Mouse (Mus musculus) G1E-ER4 (cell line): ENCODE measurements around the gene Cyp27b1. TPM values are rescaled to one million over a fixed set of nuclear protein-coding genes. Genes with fewer than 3 reads are reported as not detected.

ENCODE experiments used
- GATA1 ChIP-seq: IDR thresholded peaks from one replicate; pipeline ENCODE4 v1.8.0; 2012; ENCODE audit warnings: low read length, inconsistent platforms
- polyA plus RNA-seq: library from polyadenylated mRNA; stranded (reverse); fragments of >175 nt; gene quantifications from 2 replicates; pipeline ENCODE4 v1.2.3, GENCODE M21; 2012

Gene Cyp27b1
- polyA plus RNA-seq, 1 experiment, result 0.03 TPM

DNA sequence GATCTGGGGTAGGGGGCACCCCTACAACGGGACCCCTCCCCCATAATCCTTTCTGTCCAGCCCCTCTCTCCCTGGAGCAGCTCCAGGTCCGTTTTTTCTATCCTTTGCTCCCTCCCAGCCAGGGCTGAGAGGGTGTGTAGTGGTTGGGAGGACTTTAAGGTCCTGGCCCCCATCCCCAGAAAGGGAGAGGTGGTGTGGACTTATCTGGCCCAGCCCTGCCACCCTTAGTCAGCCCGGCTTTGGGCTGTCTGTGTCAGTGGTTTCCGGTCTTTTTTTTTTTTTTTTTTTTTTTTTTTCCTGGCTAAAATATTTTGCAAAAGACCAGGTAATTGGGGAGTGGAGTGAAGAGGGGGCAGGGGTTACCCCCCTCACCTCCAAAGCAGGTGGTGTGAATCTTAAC, 44.7 kb downstream of the Cyp27b1 start:
- no peak for TF ChIP-seq GATA1

DNA sequence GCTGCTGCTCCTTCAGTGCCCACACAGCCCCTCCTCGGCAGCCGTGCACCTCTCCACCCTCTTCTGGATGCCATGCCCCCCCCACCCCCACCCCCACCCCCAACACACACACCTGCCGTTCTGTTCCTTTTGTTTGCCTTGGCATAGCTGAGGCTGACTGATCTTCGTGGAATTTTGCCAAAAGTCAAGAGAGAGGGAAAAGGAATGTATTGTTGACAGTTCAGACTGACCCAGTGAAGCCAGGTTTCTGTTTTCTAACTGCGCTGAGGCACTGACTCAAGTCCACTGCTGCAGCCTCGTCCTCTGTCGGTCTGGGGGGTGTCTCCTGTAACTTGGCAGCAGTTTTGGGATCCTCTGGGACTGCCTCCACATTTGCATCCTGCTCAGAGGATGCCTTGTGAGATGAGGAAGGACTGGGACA, 46.3 kb downstream of the Cyp27b1 start:
- TF ChIP-seq GATA1, result no peak

DNA sequence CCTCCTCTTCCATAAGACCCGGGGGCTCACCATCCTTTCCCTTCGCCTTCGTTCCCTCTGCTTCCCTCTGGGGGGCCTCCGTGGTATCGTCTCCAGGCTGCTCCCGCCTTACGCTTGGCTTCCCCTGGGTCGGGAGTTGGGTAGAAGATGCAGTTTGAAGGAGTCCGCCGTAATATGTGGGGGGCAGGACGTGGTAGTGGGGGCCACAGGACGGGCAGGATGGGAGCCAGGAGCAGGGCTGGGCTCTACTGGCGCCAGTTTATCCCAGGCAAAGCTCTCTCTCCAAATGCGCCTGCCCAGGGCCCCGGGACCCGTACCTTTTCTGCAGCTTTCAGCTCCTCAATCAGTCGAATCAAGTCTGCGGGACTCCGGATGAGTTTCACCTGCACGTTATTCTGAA, 50.5 kb downstream of the Cyp27b1 start:
- no peak for TF ChIP-seq GATA1

DNA sequence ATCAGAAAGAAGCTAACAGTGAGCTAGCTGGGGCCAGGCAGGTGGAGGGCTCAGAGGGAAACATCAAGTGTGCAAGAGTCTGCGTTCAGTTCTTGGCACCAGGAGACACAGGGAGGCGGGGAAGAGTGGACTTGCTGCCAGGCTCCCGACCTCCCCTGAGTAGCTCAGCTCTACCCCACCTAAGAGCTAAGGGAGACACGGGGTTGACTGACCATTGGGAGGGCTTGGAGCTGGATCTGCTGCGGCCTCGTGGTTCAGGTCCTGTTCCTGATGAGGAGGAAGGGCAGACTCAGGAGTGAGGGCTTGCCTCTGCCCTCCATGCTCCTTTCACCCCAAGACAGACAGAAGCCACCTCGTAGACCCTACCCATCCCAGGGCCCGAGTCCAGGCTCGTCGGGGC, 51.1 kb downstream of the Cyp27b1 start:
- no peak for TF ChIP-seq GATA1

DNA sequence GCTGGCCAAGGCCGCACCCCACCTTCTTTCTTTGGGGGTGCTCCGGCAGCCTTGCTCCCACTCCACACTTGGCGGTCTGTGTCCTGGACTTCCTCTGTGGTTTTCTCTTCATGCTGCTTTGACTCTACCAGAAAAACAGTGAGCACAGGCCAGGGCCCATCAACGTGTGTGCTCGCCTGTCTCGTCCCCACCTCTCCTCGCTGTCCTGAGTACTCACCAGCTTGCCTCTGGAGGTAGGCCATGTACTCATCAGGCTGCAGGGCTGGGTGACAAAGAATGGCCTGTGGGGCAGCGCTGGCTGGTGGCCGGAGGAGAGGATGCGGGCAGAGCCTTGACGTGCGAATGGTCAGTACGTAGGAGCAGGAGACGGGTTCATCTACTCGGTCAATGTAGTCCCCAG, 51.8 kb downstream of the Cyp27b1 start:
- TF ChIP-seq GATA1, result no peak

DNA sequence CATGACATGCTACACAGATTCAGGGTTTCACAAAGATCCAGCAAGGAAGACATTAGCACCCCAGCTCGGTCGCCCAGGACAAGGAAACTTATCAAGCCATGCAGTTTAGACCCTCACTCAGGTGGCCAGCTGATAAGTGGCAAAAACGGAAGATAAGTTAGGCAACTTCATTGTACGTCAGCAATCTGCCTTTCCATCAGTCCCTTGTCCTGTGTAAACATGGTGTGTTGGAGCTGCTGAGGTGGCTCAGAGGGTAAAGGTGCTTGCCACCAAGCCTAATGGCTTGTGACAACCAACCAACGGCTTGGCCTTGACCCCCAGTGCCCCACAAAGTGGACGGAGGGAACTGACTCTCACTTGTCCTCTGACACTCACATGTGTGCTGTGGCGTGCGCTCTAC, 52.4 kb downstream of the Cyp27b1 start:
- TF ChIP-seq GATA1, result no peak

DNA sequence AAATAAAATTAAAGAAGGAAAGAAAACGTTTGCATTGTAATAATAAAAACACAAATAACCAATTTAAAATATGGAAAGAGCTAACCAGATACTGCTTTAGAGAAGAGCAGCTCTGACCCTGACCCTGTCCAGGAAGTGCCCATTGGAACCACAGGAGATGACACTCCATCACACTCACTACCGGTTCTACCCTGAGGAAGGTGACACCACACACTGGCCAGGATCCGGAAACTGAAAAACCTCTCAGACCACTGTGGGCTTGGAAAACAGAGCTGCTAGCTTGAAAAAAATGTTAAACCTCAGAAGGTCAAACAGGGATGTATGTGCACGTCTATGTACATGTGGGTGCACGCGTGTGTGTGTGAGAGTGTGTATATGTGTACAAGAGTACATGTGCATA, 53.1 kb downstream of the Cyp27b1 start:
- TF ChIP-seq GATA1, result no peak

Other genes with a start within 250 kb of the Cyp27b1 start
- gene Atp23, start 146.9 kb upstream of the Cyp27b1 start, polyA plus RNA-seq, result 14.9 and 19.8 TPM in 2 replicates
- 101 and 131 TPM in 2 replicates for gene Ctdsp2, start 69.5 kb upstream of the Cyp27b1 start, polyA plus RNA-seq
- gene Avil, start 47.5 kb upstream of the Cyp27b1 start, polyA plus RNA-seq, result 0.04 TPM in 2 replicates
- 69.6 and 77.9 TPM in 2 replicates for gene Tsfm, start 17.4 kb upstream of the Cyp27b1 start, polyA plus RNA-seq
- gene Mettl1, start 6.8 kb upstream of the Cyp27b1 start, polyA plus RNA-seq, result 17.5 and 38.2 TPM in 2 replicates
- 0.09 and 0.10 TPM in 2 replicates for gene Eef1akmt3, start 6.7 kb upstream of the Cyp27b1 start, polyA plus RNA-seq
- 0.72 TPM in 2 replicates for gene March9, start 11.9 kb downstream of the Cyp27b1 start, polyA plus RNA-seq
- gene Cdk4, start 15.3 kb downstream of the Cyp27b1 start, polyA plus RNA-seq, result 1,725 and 2,105 TPM in 2 replicates
- 33.1 and 45.9 TPM in 2 replicates for gene Tspan31, start 22.0 kb downstream of the Cyp27b1 start, polyA plus RNA-seq
- 0.14 and 0.28 TPM in 2 replicates for gene Agap2, start 27.0 kb downstream of the Cyp27b1 start, polyA plus RNA-seq
- 104 and 109 TPM in 2 replicates for gene Os9, start 72.9 kb downstream of the Cyp27b1 start, polyA plus RNA-seq
- gene B4galnt1, start 117.0 kb downstream of the Cyp27b1 start, polyA plus RNA-seq, result 143 and 205 TPM in 2 replicates
- 0.33 and 0.66 TPM in 2 replicates for gene Slc26a10, start 132.4 kb downstream of the Cyp27b1 start, polyA plus RNA-seq
- gene Arhgef25, start 141.8 kb downstream of the Cyp27b1 start, polyA plus RNA-seq, result 61.8 and 77.7 TPM in 2 replicates
- gene Dtx3, start 147.5 kb downstream of the Cyp27b1 start, polyA plus RNA-seq, result 129 and 155 TPM in 2 replicates
- gene Pip4k2c, start 163.3 kb downstream of the Cyp27b1 start, polyA plus RNA-seq, result 78.0 and 80.6 TPM in 2 replicates
- gene Kif5a, start 215.1 kb downstream of the Cyp27b1 start, polyA plus RNA-seq, result 0.23 and 0.32 TPM in 2 replicates
- 172 and 175 TPM in 2 replicates for gene Dctn2, start 218.1 kb downstream of the Cyp27b1 start, polyA plus RNA-seq
- 225 and 300 TPM in 2 replicates for gene Mbd6, start 240.8 kb downstream of the Cyp27b1 start, polyA plus RNA-seq